Mouse (Mus musculus) heart, adult 2 months (tissue): ENCODE results near the gene Nfkbie.

Source experiments
- EP300 ChIP-seq: fragments of 200-500 bp; IDR thresholded peaks from 2 replicates; pipeline ENCODE4 v1.6.1; 2011; ENCODE audit warnings: low read depth, low read length, control low read depth; ENCODE audit not compliant: insufficient read depth
- POLR2A ChIP-seq: fragments of 200-500 bp; IDR thresholded peaks from 2 replicates; pipeline ENCODE4 v1.6.1; 2011; ENCODE audit warnings: mild to moderate bottlenecking, low read depth, low read length, control low read depth; ENCODE audit not compliant: insufficient read depth

- TF ChIP-seq POLR2A (no peak), EP300 (no peak)
Measured at GRCm38 (mm10) chr17:45536264-45536663, 19.2 kb upstream of the Nfkbie start.
